ENCODE assay signal across 16 mouse cellular contexts in genomic region chr7:128758948-128759347, GRCm38 (mm10).
"Had no signal": no experiment of that assay in that cellular context is flagged by ENCODE, and none has a peak within 500 bp of the region (broad histone marks: within the 10 kb centered on the region; RNA-seq: fewer than 3 reads in every experiment).

No protein-coding gene starts in this region.

- ATAC-seq: hindbrain, embryonic 16.5 days; intestine, embryonic 15.5 days; intestine, postnatal 0 days; liver, embryonic 12.5 days had no signal

- DNase-seq: gastrocnemius, postnatal 14 days; gastrocnemius, postnatal 36 days; heart, adult 18-20 months; heart, postnatal 10 days; heart, postnatal 4 days; kidney, adult 18-20 months; kidney, adult 8-10 months; kidney, postnatal 10 days; kidney, postnatal 25 days; kidney, postnatal 4 days; layer of hippocampus, postnatal 36 days; left cerebral cortex, postnatal 4 days had no signal
